Mouse (Mus musculus) cerebellum, postnatal 4 days (tissue): ENCODE data around the gene Eml2.

Experiments
- DNase-seq, 2 experiments: peaks; one replicate each; pipeline ENCODE4 v3.0.0; 2022; ENCODE audit warnings: low spot score in 2 of 2, mixed read lengths in 1 of 2

The Eml2 gene

GRCm38 (mm10) chr7:19202065-19202850 is 26.0 kb downstream of the Eml2 start:
- no peak for DNase-seq

DNA sequence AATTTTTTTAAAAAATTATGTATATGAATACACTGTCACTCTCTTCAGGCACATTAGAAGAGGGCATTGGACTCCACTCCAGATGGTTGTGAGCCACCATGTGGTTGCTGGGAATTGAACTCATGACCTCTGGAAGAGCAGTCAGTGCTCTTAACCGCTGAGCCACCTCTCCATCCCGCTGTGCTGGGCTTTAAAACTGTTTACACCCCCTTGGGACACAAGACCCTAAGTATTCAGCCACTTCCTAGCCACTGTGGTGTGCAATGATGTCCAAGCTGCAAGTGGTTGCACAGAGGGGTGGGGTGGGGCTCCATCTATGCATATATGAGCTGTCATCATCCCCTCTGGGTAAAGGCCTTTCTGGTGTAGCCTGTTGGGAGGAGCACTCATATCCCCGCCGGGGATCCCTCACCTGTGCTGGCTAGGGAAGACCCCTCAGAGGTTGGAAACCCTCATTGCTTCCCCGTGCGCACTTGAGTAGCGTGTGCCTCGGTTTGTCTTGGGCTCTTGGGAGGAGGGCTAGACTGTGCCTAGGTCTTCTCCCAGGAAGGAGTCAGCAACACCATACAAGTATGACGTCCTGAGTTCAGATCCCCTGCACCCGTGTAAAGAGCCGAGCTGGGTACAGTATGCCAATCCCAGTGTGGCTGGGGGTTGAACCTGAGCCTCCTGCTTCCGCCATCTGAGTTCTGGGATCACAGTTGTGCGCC is 32.1 kb downstream of the Eml2 start:
- DNase-seq: no peak

DNA sequence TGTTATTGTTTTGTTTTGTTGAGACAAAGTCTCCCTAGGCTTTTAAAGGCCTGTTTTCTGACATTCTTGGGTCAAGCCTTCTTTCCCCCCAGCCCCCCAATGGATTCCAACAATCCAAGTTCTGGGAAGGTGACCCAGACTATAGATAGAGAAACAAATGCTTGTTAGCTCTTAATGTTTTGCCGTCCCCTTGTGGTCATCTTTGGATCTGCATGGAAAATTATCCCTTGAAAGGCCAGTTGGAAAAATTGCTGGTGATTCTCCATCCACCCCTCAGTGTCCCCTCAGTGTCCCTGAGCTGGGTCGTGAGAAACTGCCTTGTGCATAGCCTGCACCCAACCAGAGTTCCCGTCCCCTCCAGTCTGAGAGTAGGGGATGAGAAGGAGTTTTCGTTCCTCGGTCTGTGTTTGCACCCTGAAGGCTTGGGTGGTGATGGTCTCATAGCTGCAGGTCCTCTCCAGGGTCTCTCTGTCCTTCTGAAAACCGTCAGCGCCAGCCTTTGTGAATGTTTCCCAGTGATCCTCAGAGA is 32.8 kb downstream of the Eml2 start:
- peak in 1 of 2 experiments; percentile 57 for DNase-seq

GRCm38 (mm10) chr7:19209494-19209893 is 33.3 kb downstream of the Eml2 start:
- DNase-seq: no peak

DNA sequence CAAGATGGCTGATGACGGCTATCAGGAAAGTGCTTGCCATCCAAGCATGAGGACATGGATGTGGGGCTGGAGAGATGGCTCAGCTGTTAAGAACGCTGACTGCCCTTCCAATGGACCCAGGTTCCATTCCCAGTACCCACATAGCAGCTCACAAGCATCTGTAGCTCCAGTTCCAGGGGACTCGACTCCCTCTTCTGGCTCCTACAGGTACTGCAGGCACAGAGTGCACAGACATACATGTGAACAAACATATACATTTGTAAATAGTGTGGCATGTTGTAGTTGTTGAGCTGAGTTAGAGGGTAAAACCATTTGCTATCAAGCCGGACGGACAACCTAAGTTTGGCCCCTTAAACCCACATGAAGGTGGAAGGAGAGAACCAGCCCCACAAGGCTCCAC is 33.8 kb downstream of the Eml2 start:
- no peak for DNase-seq

- DNase-seq: no peak
Observed at GRCm38 (mm10) chr7:19211041-19211675, 34.9 kb downstream of the Eml2 start.

DNA sequence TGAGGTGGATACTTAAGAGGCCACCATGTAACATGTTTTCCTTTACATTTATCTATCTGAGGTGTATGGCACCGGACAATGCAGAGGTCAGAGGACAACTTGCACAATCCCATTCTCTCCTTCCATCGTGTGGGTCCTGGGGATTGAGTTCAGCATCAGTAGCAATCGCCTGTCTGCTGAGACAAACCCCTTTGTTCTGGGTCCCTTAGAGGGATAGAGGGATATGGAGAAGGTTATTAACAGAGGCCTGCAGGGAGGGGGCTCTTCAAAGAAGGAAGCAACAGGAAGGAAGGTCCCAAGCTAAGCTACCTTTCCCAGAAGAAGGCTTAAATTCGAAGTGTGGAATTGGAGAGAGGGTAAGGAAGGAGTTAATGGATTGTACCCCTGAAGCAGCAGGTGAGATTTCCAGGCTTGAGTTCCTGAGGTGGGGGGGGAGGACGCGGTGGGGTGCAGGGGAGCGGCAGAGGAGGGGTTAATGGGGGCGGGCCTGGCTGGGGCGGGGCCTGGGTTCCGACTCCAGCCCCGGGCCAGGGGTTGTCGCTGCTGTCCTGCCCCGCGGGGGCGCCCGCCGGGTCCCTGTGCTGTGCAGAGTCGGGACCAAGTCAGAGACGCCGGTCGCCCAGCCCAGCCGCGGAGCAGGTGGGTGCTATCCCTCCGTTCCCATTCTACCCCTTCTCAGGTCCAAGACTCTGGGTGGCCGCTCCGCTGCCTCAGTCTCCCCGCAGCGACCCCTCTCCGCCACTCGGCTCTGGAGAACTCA is 36.0 kb downstream of the Eml2 start, which contains the start of gene Gpr4:
TSS of gene Gpr4 (plus strand) at position 543 of the 760 bp plus-strand sequence.
- DNase-seq: peak in 1 of 2 experiments; percentile 26

- DNase-seq: no peak
Observed at GRCm38 (mm10) chr7:19213385-19213784, 37.2 kb downstream of the Eml2 start.

GRCm38 (mm10) chr7:19214369-19214768 is 38.1 kb downstream of the Eml2 start:
- DNase-seq: no peak

DNA sequence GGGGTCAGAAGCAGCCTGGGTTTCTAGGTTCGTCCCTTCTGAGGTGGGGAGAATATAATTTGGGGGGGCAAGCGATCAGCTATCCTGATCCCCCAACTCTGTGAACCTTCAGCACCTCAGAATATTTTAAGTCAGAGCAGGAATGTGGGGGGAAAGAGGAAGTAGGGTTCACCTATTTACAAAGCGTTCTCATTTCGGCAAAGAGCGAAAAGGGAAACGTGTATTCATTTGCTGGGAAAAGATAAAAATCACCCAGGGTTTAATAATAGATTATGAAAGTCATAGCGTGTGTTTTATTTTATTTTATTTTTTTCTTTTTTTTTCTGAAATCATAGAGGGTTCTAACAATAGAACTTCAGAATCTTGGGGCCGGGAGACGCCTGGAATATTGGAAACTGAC is 38.7 kb downstream of the Eml2 start:
- no peak for DNase-seq

DNA sequence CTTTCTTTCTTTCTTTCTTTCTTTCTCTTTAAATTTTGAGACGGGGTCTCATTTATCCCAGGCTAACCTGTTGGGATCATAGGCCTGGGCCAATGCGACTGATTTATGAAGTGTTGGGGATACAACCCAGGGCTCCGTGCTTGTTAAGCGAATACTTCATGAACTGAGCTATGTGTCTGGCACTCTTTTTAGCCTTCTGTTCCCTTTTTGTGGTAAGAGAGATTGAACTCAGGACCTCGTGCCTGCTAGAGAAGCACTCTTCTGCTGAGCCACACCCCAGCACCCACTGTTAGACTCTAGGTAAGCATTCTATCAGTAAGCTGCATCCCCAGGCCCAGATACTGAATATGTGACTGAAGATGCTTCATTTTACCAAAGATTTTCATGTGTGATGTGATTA is 41.3 kb downstream of the Eml2 start:
- DNase-seq: no peak

DNA sequence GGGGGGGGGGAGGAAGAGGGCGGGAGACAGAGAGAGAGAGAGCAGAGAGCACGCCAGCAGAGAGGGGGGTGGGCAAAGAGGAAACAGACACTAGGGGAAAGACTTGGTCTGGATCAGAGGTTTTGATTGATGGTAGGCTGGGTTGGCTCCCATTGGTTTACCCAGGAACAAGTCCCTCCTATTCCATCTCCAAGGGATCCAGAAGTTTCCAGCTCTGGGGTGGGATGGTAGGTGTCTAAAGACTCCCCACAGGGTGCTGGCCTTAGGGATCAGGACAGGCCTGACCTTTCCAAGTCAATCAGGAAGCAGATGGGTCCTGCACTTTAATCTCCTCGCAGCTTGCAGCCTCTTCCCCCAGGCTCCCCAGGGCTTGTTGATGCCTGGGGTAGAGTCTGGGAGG is 41.7 kb downstream of the Eml2 start:
- DNase-seq: no peak

- no peak for DNase-seq
Observed at GRCm38 (mm10) chr7:19220061-19220460, 43.8 kb downstream of the Eml2 start.

DNA sequence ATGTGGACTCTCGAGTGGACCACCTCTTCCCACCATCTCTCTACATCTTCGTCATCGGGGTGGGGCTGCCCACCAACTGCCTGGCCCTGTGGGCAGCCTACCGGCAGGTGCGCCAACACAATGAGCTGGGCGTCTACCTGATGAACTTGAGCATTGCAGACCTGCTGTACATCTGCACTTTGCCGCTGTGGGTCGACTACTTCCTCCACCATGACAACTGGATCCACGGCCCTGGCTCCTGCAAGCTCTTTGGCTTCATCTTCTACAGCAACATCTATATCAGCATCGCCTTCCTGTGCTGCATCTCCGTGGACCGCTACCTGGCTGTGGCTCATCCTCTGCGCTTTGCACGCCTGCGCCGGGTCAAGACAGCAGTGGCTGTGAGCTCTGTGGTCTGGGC is 46.0 kb downstream of the Eml2 start:
- DNase-seq: no peak

DNA sequence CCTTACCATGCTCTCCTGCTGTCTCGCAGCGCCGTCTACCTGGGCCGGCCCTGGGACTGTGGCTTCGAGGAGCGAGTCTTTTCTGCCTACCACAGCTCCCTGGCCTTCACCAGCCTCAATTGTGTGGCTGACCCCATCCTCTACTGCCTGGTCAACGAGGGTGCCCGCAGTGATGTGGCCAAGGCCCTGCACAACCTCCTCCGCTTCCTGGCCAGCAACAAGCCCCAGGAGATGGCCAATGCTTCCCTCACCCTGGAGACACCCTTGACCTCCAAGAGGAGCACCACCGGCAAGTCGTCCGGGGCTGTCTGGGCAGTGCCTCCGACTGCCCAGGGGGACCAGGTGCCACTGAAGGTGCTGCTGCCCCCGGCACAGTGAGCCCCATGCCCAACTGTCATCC is 46.7 kb downstream of the Eml2 start:
- DNase-seq: no peak

DNA sequence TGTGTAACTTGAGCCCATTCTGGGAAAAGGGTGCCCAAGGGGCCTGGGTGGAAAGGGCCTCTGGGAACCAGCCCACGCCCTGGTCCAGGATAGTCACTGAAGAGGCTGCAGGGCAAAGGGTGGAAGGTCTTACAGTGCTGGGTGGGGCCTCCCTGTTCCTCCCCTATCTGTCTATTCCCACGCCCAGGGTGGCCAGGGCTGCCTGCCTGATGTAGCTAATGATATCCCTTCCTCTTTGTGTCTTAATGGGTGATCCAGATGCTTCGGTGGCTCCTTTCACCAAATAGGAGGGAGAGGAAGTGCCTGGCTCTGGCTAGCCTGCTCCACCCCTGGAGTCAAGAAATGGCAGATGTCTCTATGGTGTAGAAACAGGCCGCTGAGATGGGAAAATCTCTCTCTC is 48.7 kb downstream of the Eml2 start:
- DNase-seq: no peak

GRCm38 (mm10) chr7:19226817-19227797 is 50.9 kb downstream of the Eml2 start:
- peak in 1 of 2 experiments; percentile 32 for DNase-seq

- DNase-seq: peak; percentile 97 to 98
Observed at GRCm38 (mm10) chr7:19227883-19228792, 51.9 kb downstream of the Eml2 start, which contains the start of gene Opa3. TSS of gene Opa3 (plus strand) at chr7:19228334.

DNA sequence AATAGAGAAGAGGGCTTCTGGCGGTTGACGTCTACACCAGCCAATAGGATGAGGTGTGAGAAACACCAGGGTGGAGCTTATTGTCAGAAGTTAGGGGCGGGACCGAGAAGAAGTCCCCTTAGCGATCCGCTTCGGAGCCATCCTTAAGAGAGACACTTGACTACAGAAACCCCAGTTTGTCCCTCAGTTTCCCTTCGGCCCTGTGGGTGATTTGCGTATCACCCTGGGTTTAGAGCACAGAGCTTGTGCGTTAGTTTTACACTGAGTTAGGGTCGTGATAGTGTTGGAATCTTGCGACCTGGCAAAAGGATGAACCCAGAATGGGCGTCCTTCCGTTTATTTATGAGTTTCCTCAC is 52.5 kb downstream of the Eml2 start:
- no peak for DNase-seq
